Mouse (Mus musculus) heart, adult 2 months (tissue): Measurements from ENCODE around the gene Ntpcr.

Experiments
- CTCF ChIP-seq: fragments of 200-600 bp; IDR thresholded peaks from 2 replicates; pipeline ENCODE4 v1.8.1; 2022; ENCODE audit warnings: antibody characterized with exemption, mild to moderate bottlenecking, moderate library complexity
- EP300 ChIP-seq: fragments of 200-500 bp; IDR thresholded peaks from 2 replicates; pipeline ENCODE4 v1.6.1; 2011; ENCODE audit warnings: low read depth, low read length, control low read depth; ENCODE audit not compliant: insufficient read depth
- POLR2A ChIP-seq: fragments of 200-500 bp; IDR thresholded peaks from 2 replicates; pipeline ENCODE4 v1.6.1; 2011; ENCODE audit warnings: mild to moderate bottlenecking, low read depth, low read length, control low read depth; ENCODE audit not compliant: insufficient read depth

DNA sequence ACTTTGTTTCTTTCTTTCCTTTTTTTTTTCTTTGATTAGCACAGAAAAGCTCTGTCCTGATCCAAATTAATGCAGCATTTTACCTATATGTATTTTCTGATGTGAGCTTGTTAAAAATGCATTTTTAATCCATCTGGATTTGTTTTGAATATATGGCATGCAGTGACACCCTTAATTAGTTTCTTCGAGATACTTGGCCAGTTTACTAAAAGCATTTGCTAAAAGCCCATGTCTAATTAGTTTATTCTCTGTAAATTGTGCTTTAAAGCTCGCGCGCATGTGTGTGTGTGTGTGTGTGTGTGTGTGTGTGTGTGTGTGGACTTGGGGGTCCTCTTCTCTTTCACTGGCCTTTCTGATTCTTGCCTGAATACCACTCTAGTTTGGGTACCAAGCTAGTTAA lies 9.2 kb downstream of the Ntpcr start:
- no peak for TF ChIP-seq POLR2A
- no peak for TF ChIP-seq CTCF
- no peak for TF ChIP-seq EP300
